Mouse (Mus musculus): ENCODE results near the gene Atp1b2.

Atp1b2 gene

GRCm38 (mm10) chr11:69608525-69608924 lies 2.8 kb upstream of the Atp1b2 start:
- DNase-seq (ENCODE audit: low spot score in 2 of 2): no peak

- DNase-seq (ENCODE audit: low spot score in 2 of 2): no peak
Observed at GRCm38 (mm10) chr11:69606832-69607231, 1.1 kb upstream of the Atp1b2 start.

GRCm38 (mm10) chr11:69606491-69606795 lies 701 bp upstream of the Atp1b2 start:
- no peak for DNase-seq (ENCODE audit: low spot score in 2 of 2)

GRCm38 (mm10) chr11:69604795-69605664 lies 712 bp downstream of the Atp1b2 start:
- DNase-seq (ENCODE audit: low spot score in 2 of 2): peak; percentile 36 to 76

- no peak for DNase-seq (ENCODE audit: low spot score in 2 of 2)
Observed at GRCm38 (mm10) chr11:69604347-69604746, 1.4 kb downstream of the Atp1b2 start.

- DNase-seq (ENCODE audit: low spot score in 2 of 2): no peak
Observed at GRCm38 (mm10) chr11:69603516-69603915, 2.2 kb downstream of the Atp1b2 start.

- no peak for DNase-seq (ENCODE audit: low spot score in 2 of 2)
Observed at GRCm38 (mm10) chr11:69601768-69602167, 4.0 kb downstream of the Atp1b2 start.

GRCm38 (mm10) chr11:69600098-69600497 lies 5.6 kb downstream of the Atp1b2 start:
- DNase-seq (ENCODE audit: low spot score in 2 of 2): no peak

GRCm38 (mm10) chr11:69599436-69599835 lies 6.3 kb downstream of the Atp1b2 start:
- DNase-seq (ENCODE audit: low spot score in 2 of 2): no peak

GRCm38 (mm10) chr11:69594853-69595252 lies 10.9 kb downstream of the Atp1b2 start:
- no peak for DNase-seq (ENCODE audit: low spot score in 2 of 2)

- DNase-seq (ENCODE audit: low spot score in 2 of 2): no peak
Observed at GRCm38 (mm10) chr11:69592799-69593198, 12.9 kb downstream of the Atp1b2 start.

- no peak for DNase-seq (ENCODE audit: low spot score in 2 of 2)
Observed at GRCm38 (mm10) chr11:69591899-69592637, 13.7 kb downstream of the Atp1b2 start.

- no peak for DNase-seq (ENCODE audit: low spot score in 2 of 2)
Observed at GRCm38 (mm10) chr11:69591424-69591823, 14.3 kb downstream of the Atp1b2 start.

- no peak for DNase-seq (ENCODE audit: low spot score in 2 of 2)
Observed at GRCm38 (mm10) chr11:69590622-69591021, 15.1 kb downstream of the Atp1b2 start.

GRCm38 (mm10) chr11:69589207-69589834 lies 16.4 kb downstream of the Atp1b2 start:
- DNase-seq (ENCODE audit: low spot score in 2 of 2): peak in 1 of 2 experiments; percentile 31

GRCm38 (mm10) chr11:69585718-69586325 lies 19.9 kb downstream of the Atp1b2 start:
- DNase-seq (ENCODE audit: low spot score in 2 of 2): peak; percentile 67 to 73

GRCm38 (mm10) chr11:69584937-69585336 lies 20.8 kb downstream of the Atp1b2 start:
- peak in 1 of 2 experiments; percentile 43 for DNase-seq (ENCODE audit: low spot score in 2 of 2)

GRCm38 (mm10) chr11:69584008-69584407 lies 21.7 kb downstream of the Atp1b2 start:
- DNase-seq (ENCODE audit: low spot score in 2 of 2): no peak

- DNase-seq (ENCODE audit: low spot score in 2 of 2): no peak
Observed at GRCm38 (mm10) chr11:69582230-69582805, 23.4 kb downstream of the Atp1b2 start.

- no peak for DNase-seq (ENCODE audit: low spot score in 2 of 2)
Observed at GRCm38 (mm10) chr11:69581814-69582213, 23.9 kb downstream of the Atp1b2 start.

GRCm38 (mm10) chr11:69581147-69581688 lies 24.5 kb downstream of the Atp1b2 start:
- peak; percentile 92 to 94 for DNase-seq (ENCODE audit: low spot score in 2 of 2)

Measured in spleen, postnatal 4 days (tissue).